Mouse (Mus musculus) gastrocnemius, adult 8-10 months (tissue): Measurements from ENCODE around the gene Aif1. TPM values are rescaled to one million over a fixed set of nuclear protein-coding genes. Genes with fewer than 3 reads are reported as not detected.

ENCODE experiments used
- DNase-seq, 2 experiments: peaks; one replicate each; pipeline ENCODE4 v3.0.0; 2022; ENCODE audit warnings: low spot score in 2 of 2
- total RNA-seq, 4 experiments: library from RNA; stranded (reverse); gene quantifications; 2 replicates each; pipeline ENCODE4 v1.2.4; 2022

Aif1 gene
- total RNA-seq, 4 experiments from 2014 or later = 0.52 to 0.72 TPM; not detected in 2

GRCm38 (mm10) chr17:35167794-35168193 is 8.1 kb downstream of the Aif1 start:
- no peak for DNase-seq

DNA sequence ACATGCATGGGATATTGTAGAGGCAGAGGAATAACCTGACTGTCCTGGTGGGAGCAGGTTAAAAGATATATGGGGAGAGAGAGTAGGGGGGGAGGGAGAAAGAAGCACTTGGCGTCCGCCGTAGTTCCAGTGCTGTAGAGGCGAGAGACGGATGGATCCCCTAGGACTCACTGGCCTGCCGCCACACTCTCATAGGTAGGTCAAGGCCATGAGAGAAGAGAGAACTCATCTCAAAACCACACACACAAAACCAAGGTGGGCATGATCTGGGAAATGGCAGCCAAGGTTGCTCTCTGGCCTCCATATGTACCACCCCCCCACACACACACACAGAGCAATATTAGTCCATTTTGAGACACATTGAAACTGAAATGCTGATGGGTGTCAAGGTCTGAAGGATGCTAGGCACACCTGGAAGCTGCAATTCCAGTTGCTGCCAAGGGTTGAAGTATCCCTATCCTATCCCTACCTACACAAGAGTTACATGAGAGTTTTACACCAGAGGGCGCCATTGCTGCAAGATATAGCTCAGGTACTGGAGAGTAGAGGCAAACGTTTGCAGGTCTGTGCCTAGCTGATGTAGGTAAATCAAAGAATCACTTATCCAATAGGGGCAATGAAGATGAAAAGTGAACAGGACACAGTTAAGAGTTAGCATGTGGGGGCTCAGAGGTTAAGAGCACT is 9.4 kb downstream of the Aif1 start:
- no peak for DNase-seq

DNA sequence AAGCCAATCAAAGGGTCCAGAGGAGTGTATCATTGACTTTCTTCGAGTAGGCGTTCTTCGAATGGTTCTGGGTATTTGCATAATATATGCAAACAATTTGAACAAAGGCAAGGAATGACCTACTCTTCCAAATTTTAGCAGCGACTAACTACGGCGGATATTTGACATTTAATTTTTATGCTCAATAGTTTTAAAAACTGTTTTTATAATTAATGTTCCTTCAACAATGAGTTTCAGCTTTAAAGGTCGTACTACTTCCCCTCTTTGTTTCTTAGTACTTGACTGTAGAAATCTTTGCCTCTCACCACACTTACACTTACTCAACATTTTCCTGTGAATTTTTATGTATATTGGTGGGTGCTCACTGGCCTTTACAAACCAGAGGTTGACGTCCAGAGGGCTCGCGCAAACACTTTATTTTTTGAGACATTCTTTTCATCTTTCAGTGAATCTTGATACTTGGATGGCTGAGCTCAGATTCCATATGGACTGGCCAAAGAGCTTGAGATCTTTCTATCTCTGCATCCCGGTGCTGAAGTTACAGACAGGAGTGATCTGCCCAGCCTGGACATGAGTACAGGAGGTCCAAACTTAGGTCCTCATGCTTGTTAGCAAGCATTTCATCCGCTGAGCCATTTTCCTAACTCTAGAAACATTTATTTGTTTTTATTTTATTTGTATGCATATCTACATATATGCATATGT is 10.3 kb downstream of the Aif1 start:
- DNase-seq = no peak

- peak; percentile 96 to 98 for DNase-seq
Observed at GRCm38 (mm10) chr17:35164568-35165450, 11.1 kb downstream of the Aif1 start, which contains the start of gene Prrc2a. Gene Prrc2a, minus strand, starts transcription at chr17:35164897.

GRCm38 (mm10) chr17:35164218-35164567 is 11.7 kb downstream of the Aif1 start:
- DNase-seq = no peak

GRCm38 (mm10) chr17:35163326-35164081 is 12.4 kb downstream of the Aif1 start:
- no peak for DNase-seq

GRCm38 (mm10) chr17:35162730-35163129 is 13.1 kb downstream of the Aif1 start:
- DNase-seq = no peak

- DNase-seq = no peak
Observed at GRCm38 (mm10) chr17:35162121-35162520, 13.7 kb downstream of the Aif1 start.

DNA sequence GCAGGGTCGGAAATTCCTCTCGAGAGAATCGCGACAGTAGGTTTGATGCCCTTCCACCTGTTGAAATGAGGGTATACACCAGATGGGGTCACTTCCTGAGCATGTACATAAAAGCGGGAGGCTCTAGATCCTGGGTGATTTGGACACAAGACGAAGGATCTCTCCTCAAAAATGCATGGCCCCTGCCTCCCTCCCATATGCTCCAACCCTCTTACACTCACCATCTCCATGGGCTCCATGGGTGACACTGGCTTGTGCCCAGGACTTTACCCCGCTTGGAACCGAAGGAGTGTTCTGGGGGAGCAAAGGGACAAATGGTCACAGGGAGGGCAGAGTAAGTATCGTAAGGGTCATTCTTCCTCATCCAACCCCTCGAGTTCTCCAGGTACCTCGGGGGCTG is 14.4 kb downstream of the Aif1 start:
- DNase-seq = no peak

DNA sequence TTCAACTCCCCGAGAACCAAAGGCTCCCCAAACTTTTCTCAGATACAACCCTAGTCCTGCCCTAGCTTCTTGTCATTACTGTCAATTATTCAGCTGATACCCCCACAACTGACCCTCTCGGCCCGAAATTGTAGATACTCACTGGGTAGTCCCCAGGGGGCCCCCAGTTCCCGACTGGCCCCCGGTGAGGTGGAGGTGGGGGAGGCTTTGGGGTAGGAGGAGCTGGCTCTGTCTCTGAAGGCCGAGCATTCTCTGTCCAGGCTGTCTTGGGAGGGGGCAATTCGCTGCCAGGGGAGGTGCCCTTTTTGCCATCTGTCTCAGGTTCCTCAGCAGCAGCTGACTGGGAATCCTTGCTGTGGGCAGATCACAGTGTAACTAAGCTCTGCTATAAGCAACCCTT is 16.2 kb downstream of the Aif1 start:
- no peak for DNase-seq

DNA sequence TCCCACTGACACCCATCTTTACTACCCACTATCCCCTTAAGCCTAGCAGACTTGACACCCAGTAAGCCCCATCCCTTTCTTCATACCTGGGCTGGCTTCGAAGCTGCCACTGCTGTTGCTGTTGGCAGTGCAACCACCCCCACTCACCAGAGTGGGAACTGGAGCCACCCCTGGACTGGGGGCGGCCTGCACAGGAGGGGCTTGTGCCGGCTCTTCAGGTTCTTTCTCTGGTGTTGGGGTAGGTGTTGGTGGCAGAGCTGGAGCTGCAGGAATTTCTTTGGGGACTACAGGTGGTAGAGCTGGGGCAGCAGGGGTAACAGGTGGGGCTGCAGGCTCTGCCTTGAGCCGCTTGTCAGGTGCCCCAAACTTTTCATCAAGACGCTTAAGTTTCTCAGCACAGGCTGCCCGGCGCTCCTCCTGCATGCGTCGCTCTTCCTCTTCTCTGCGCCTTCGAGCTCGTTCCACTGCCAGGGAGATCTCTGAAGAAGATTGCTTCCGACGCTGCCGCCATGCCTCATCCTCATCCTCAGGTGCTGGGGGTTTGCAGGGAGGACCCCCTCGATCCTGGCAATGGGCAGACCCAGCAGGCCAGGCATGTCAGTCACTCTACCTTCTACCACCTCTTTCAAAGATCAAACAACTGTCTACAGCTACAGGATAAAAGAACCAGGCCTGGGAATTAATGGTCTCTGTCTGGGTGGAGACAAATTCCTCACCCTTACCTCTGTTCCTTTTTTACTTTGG is 16.8 kb downstream of the Aif1 start:
- no peak for DNase-seq

DNA sequence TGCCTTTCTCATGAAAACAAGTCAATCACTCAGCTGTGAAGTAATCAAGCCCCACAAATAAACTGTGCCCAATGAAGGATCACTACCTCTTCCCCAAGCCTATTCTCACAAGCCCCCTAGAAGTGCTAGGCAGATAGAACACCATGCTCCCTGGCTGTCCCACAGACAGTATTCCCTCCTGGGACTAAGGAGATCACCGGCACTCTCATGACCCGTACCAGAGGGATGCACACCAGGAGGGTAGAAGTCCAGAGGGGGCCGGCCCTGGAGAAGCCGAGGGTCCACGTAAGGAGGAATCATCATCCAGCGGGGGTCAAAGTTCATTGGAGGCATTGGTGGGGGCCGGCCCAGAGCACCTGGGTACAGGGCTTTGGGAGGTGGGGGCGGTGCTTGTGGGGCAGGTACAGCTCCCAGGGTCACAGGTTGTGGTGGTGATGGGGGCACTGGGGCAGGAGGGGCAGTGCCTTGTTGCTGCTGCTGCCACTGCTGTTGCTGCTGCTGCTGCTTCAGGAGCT is 18.1 kb downstream of the Aif1 start:
- DNase-seq = no peak

DNA sequence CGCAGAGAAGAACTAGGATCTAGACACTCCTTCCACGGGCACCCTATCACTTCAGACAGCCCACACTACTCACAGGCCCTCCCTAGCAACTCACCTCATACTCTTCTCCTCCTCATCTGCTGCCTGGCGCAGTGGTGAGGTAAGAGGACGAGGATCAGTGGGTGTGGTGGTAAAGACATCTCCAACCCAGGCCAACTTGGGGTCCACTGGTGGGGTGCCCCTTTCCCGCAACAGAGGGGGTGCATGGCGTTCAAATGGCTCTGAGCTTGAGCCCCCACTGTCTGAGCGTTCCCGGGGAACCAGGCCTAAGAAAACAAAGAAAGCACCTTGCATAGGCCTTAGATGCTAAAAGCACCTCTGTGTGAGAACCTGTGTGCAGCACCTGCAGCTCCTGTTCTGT is 18.6 kb downstream of the Aif1 start:
- DNase-seq = no peak

GRCm38 (mm10) chr17:35156461-35157200 is 19.2 kb downstream of the Aif1 start:
- no peak for DNase-seq

GRCm38 (mm10) chr17:35155451-35155850 is 20.4 kb downstream of the Aif1 start:
- no peak for DNase-seq

GRCm38 (mm10) chr17:35154616-35155015 is 21.3 kb downstream of the Aif1 start:
- no peak for DNase-seq

- no peak for DNase-seq
Observed at GRCm38 (mm10) chr17:35153931-35154330, 21.9 kb downstream of the Aif1 start.

DNA sequence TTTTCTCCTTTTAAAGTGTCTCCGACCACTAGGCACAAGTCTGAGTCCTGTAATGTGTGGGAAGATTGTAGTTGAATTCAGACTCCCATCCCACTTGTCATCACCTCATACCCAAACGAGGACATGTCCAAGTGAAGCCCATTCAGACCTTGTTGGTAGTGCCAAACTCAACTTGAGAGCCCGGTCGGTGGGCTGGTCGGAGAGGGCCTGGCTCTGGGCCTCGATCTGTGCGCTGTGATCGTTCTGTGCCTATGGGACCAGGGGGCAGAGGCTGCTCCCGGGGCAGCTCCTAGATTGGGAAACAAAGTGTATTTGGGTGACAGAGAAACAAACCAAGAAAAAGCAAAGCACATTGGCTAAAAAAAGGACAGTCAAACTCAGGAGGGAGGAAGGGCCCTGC is 22.8 kb downstream of the Aif1 start:
- no peak for DNase-seq

DNA sequence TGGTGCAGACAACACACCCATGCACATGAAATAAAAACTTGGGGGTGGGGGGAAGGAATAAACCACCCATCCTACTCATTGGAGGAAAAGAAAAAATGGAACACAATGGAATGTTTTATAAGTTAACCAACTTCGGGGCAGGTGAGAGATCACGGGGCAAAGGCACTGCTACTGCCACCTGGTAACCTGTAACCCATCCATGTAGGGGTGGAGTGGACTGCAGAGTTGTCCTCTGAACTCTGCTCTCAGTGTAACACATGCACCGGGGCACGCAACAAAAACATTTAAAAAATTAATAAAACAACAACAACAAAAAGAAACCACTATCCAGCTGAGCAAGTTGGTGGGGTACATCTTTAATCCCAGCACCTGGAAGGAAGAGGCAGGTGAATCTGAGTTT is 23.7 kb downstream of the Aif1 start:
- no peak for DNase-seq
